Mouse (Mus musculus): ENCODE measurements at regions not wholly inside any gene's neighbourhood (a gene's known extent, or its start where the extent isn't known, plus 50 kb on each side); places are given as distances from the start of the nearest gene placed in this dataset.

DNA sequence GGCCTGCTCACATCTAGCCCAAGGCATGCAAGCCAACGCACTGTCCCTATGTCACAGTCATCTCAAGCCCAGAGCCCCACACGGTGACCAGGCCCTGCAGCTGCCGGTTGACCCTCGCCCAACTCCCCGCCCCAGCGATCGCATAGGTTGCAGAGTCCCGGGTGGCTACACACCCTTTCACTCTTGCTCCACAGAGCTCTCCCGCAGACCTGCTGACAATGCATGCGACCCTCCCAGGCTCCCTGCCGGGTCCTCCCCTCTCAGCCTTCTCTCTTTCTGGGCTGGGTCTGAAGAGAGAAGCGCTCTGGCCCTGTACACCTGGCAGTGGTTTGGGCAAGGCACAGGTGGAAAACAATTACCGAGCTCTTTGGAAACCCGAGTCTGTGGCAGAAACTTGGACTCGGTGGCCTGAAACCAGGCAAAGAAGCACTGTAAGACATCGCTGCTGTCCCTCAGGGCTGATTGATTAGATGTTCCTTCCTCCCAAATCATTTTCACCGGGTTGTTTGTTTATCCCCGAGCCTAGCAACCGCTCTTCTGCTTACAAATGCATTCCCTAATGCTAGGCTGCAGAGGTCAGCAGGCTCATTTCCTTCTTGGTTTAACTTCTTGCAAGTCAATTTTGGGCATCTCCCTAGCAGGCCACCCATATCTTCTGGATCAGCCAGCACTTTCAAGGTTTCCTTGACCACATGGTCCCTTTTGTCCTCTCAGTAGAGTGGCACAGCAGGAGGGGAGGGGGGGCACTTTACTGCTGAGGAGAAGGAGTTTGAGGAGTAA lies 219.2 kb upstream of the Tmem45b start:
- H3K27ac ChIP-seq (ENCODE audit: control insufficient read depth, insufficient read depth, low read depth, low read length), result no peak overlapping the region
- H3K4me3 ChIP-seq (ENCODE audit: control insufficient read depth, low read depth, low read length), result no peak overlapping the region
- H3K27me3 ChIP-seq (ENCODE audit: control insufficient read depth, insufficient read depth, low read length), result no peaks in the 10 kb centered on the region

DNA sequence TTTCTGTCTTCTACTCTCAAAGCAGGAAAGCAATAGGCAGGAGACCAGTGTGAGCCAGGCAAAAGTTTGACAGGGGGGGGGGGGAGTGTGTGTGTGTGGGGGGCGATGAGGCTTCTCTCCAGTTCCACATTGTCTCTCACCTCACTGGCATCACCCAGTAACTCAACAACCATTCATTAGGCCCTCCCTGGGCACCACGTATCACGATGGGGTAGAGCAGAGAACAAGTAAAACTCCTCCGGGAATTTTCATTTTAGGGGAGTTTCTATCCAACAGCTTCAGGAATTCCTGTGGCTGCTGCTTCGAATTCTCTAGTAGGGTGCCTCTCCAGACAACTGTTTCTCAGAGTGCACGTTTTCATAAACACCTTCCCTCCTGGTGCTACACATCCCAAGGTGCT lies 218.6 kb upstream of the Tmem45b start:
- Histone ChIP-seq H3K27me3 (ENCODE audit: control insufficient read depth, insufficient read depth, low read length) (no peaks in the 10 kb centered on the region), H3K4me1 (ENCODE audit: control insufficient read depth, insufficient read depth, low read length) (peaks cover 12% of the 10 kb centered on the region), H3K4me3 (ENCODE audit: control insufficient read depth, low read depth, low read length) (no peak overlapping the region), H3K27ac (ENCODE audit: control insufficient read depth, insufficient read depth, low read depth, low read length) (no peak overlapping the region), H3K36me3 (ENCODE audit: control insufficient read depth, insufficient read depth, low read length) (no peaks in the 10 kb centered on the region)
- no peak for TF ChIP-seq POLR2A (IDR thresholded peaks at IDR 0.05; ENCODE audit: control insufficient read depth, low read depth, low read length)

More for the DNA sequence above, 219.2 kb upstream of the Tmem45b start:
- no peak for TF ChIP-seq CTCF (IDR thresholded peaks at IDR 0.05; ENCODE audit: control insufficient read depth, insufficient read depth, insufficient replicate concordance, low read depth, low read length)
- no peak for TF ChIP-seq POLR2A (IDR thresholded peaks at IDR 0.05; ENCODE audit: control insufficient read depth, low read depth, low read length)
- Histone ChIP-seq H3K4me1 (ENCODE audit: control insufficient read depth, insufficient read depth, low read length) (peaks cover 13% of the 10 kb centered on the region), H3K36me3 (ENCODE audit: control insufficient read depth, insufficient read depth, low read length) (no peaks in the 10 kb centered on the region)

DNA sequence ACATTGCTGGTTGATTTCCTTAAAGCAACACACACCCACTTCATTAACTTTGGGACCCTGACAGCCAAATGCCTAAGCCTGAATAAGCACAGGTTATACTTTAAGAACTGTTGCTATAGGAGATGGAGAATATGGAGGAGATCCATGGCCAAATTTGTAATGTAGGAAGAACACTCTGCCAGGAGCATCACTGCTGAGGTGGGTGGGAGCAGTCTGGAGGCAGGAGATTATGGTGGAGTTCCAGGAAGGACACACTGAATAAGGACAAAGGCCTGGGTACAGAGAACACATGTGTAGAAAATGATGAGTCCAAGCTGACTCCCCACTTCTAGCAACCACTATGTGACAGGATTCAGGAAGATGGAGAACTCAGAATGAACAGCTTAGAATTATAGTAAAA lies 212.9 kb upstream of the Tmem45b start:
- Histone ChIP-seq H3K27ac (ENCODE audit: control insufficient read depth, insufficient read depth, low read depth, low read length) (no peak overlapping the region), H3K4me1 (ENCODE audit: control insufficient read depth, insufficient read depth, low read length) (no peaks in the 10 kb centered on the region), H3K4me3 (ENCODE audit: control insufficient read depth, low read depth, low read length) (no peak overlapping the region), H3K36me3 (ENCODE audit: control insufficient read depth, insufficient read depth, low read length) (no peaks in the 10 kb centered on the region), H3K27me3 (ENCODE audit: control insufficient read depth, insufficient read depth, low read length) (no peaks in the 10 kb centered on the region)
- TF ChIP-seq CTCF (IDR thresholded peaks at IDR 0.05; ENCODE audit: control insufficient read depth, insufficient read depth, insufficient replicate concordance, low read depth, low read length) (no peak), POLR2A (IDR thresholded peaks at IDR 0.05; ENCODE audit: control insufficient read depth, low read depth, low read length) (no peak)

DNA sequence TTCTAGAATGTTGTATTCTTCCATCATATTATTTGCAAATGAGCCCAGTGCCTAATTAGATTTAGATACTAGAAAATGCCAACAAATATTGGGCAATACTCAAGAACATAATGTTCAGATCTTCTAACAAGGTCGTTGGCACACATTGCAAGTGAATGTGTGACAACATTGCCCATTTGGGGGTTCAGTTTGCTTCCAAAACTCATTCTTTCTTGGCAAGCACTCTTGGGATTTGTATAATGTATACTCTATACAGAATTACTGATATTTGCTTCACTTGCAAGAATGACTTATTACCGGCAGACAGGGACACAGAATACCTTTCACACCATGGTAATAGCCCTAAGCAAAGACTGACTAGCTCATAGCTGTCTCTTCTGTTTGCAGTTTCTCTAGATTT lies 194.8 kb upstream of the Tmem45b start:
- Histone ChIP-seq H3K4me3 (ENCODE audit: control insufficient read depth, low read depth, low read length) (no peak overlapping the region), H3K27me3 (ENCODE audit: control insufficient read depth, insufficient read depth, low read length) (no peaks in the 10 kb centered on the region), H3K27ac (ENCODE audit: control insufficient read depth, insufficient read depth, low read depth, low read length) (no peak overlapping the region), H3K4me1 (ENCODE audit: control insufficient read depth, insufficient read depth, low read length) (0 out of 2 replicates have a peak, but pooled peaks cover 2% of the 10 kb centered on the region), H3K36me3 (ENCODE audit: control insufficient read depth, insufficient read depth, low read length) (no peaks in the 10 kb centered on the region)
- TF ChIP-seq POLR2A (IDR thresholded peaks at IDR 0.05; ENCODE audit: control insufficient read depth, low read depth, low read length) (no peak), CTCF (IDR thresholded peaks at IDR 0.05; ENCODE audit: control insufficient read depth, insufficient read depth, insufficient replicate concordance, low read depth, low read length) (no peak)

DNA sequence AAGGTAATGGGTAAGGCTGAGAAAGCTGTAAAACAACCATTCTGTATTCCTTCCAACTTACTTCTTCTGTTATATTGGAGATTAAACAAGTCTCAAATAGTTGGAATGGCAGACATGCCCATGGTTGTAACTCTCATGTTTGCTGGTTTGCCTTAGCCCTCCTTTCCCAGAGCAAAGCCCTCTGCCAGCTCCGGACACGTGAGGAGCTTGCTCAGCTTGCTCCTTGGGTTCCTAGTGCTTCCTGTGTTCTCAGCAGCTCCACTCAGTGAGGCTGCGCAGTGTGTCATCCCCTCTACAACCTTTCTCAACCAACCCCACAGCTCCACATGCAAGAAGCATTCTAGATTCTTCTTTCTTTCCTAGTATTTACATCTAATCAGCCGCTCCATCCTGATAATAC lies 193.3 kb upstream of the Tmem45b start:
- H3K27ac ChIP-seq (ENCODE audit: control insufficient read depth, insufficient read depth, low read depth, low read length), result no peak overlapping the region
- no peaks in the 10 kb centered on the region for H3K36me3 ChIP-seq (ENCODE audit: control insufficient read depth, insufficient read depth, low read length)
- H3K4me3 ChIP-seq (ENCODE audit: control insufficient read depth, low read depth, low read length), result no peak overlapping the region
- no peak for TF ChIP-seq POLR2A (IDR thresholded peaks at IDR 0.05; ENCODE audit: control insufficient read depth, low read depth, low read length)
- TF ChIP-seq CTCF (IDR thresholded peaks at IDR 0.05; ENCODE audit: control insufficient read depth, insufficient read depth, insufficient replicate concordance, low read depth, low read length), result no peak
- H3K4me1 ChIP-seq (ENCODE audit: control insufficient read depth, insufficient read depth, low read length), result 0 out of 2 replicates have a peak, but pooled peaks cover 2% of the 10 kb centered on the region
- no peaks in the 10 kb centered on the region for H3K27me3 ChIP-seq (ENCODE audit: control insufficient read depth, insufficient read depth, low read length)

DNA sequence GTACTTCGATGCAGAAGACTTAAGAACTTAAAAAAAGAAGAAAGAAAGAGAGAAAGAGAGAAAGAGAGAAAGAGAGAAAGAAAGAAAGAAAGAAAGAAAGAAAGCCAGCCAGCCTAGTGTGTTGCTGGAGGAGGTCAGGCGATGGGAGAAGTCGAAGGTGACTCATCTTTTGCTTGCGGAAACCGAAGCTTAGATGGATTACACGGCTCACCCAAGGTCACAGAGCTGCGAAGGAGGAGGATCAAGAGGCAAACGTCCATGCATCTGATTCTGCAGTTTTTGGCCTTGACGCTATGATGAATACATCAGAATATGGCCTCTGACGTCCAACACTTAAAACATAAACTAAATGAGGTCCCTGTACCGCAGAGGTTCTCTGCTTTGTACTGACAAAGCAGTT lies 192.4 kb upstream of the Tmem45b start:
- 0 out of 2 replicates have a peak, but pooled peaks cover 2% of the 10 kb centered on the region for H3K4me1 ChIP-seq (ENCODE audit: control insufficient read depth, insufficient read depth, low read length)
- H3K27ac ChIP-seq (ENCODE audit: control insufficient read depth, insufficient read depth, low read depth, low read length), result no peak overlapping the region
- TF ChIP-seq POLR2A (IDR thresholded peaks at IDR 0.05; ENCODE audit: control insufficient read depth, low read depth, low read length), result no peak
- no peak for TF ChIP-seq CTCF (IDR thresholded peaks at IDR 0.05; ENCODE audit: control insufficient read depth, insufficient read depth, insufficient replicate concordance, low read depth, low read length)
- H3K4me3 ChIP-seq (ENCODE audit: control insufficient read depth, low read depth, low read length), result no peak overlapping the region
- no peaks in the 10 kb centered on the region for H3K27me3 ChIP-seq (ENCODE audit: control insufficient read depth, insufficient read depth, low read length)
- H3K36me3 ChIP-seq (ENCODE audit: control insufficient read depth, insufficient read depth, low read length), result no peaks in the 10 kb centered on the region

DNA sequence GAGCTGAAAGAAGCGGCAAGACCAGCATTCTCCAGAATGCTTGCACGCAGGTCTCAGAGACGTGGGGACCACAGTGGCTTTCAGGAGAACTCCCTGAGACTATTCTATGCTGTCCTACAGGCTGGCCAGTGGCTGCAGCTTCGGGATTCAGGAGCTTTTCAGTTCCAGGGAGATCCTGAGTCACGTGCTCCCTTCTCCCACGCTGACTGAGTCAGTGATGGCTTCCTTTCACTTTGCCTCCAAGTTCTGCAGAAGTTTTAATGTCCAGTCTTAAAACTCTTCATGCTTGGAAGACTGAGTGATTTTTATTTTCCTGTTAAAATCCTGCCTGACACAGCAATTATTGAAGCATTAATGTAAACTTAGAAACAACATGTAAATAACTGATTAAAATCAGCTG lies 190.5 kb upstream of the Tmem45b start:
- no peaks in the 10 kb centered on the region for H3K36me3 ChIP-seq (ENCODE audit: control insufficient read depth, insufficient read depth, low read length)
- 0 out of 2 replicates have a peak, but pooled peaks cover 2% of the 10 kb centered on the region for H3K4me1 ChIP-seq (ENCODE audit: control insufficient read depth, insufficient read depth, low read length)
- no peak overlapping the region for H3K4me3 ChIP-seq (ENCODE audit: control insufficient read depth, low read depth, low read length)
- H3K27ac ChIP-seq (ENCODE audit: control insufficient read depth, insufficient read depth, low read depth, low read length), result no peak overlapping the region
- TF ChIP-seq CTCF (IDR thresholded peaks at IDR 0.05; ENCODE audit: control insufficient read depth, insufficient read depth, insufficient replicate concordance, low read depth, low read length) (no peak), POLR2A (IDR thresholded peaks at IDR 0.05; ENCODE audit: control insufficient read depth, low read depth, low read length) (no peak)
- H3K27me3 ChIP-seq (ENCODE audit: control insufficient read depth, insufficient read depth, low read length), result no peaks in the 10 kb centered on the region
